29 mouse cellular contexts compared by ENCODE assay signal in the genomic region with DNA sequence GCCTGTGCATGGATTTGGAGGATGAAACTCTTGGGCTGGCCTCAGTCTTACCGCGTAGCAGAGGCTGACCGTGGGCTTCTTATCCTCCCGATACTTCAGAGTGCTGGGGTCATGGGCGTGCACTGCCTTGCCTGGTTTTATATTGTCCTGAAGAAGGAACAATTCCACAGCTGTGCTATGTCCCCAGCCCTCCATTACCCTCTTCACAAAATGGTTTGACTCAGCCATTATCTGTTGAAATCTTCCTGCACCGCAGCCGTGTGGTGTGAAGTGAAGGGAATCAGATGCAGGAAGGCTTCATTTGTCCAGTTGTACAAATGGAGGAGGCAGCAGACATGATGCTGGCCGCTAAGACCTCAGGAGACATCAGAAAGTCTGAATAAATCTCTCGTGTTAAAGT. TPM values are rescaled to one million over a fixed set of nuclear protein-coding genes. Genes with fewer than 3 reads are reported as not detected.
DNase-seq lines count a peak whose midpoint lies in the region; ATAC-seq and TF ChIP-seq lines count a peak whose summit lies in the region.
"Had no signal": no experiment of that assay in that cellular context is flagged by ENCODE, and none has a peak within 500 bp of the region (broad histone marks: within the 10 kb centered on the region; RNA-seq: fewer than 3 reads in every experiment).

No protein-coding gene starts in this region.

- peak; percentile 89 for ATAC-seq in lung, embryonic 15.5 days (ENCODE audit: borderline replicate concordance, extremely low read depth, low FRiP score, low TSS enrichment)
- no peak for ATAC-seq in granulocyte monocyte progenitor cell, adult 5-6 weeks (replicated peaks; ENCODE audit: poor library complexity, severe bottlenecking)
- ATAC-seq in forebrain, postnatal 0 days: no peak
- ATAC-seq: forebrain, embryonic 16.5 days had no signal

- intact Hi-C loops in heart, postnatal 14 days (cut with DNase I): loop anchor here (5.0 kb wide), 1 partner anchor 40 kb away; no protein-coding TSS in a partner anchor

- peaks cover 46% of the 10 kb centered on the region for H3K36me3 ChIP-seq in lung, embryonic 15.5 days
- peaks cover 76% of the 10 kb centered on the region for H3K36me3 ChIP-seq in forebrain, postnatal 0 days (ENCODE audit: insufficient read depth)

- H3K4me1 ChIP-seq in lung, embryonic 15.5 days: peaks cover 12% of the 10 kb centered on the region
- H3K4me1 ChIP-seq in forebrain, postnatal 0 days (ENCODE audit: insufficient read depth): no peaks in the 10 kb centered on the region
- H3K4me1 ChIP-seq: embryonic facial prominence, embryonic 12.5 days; embryonic facial prominence, embryonic 15.5 days; hindbrain, embryonic 15.5 days had no signal

- WGBS in lung, embryonic 15.5 days: 60% methylated on average over 9 of the region's 9 CpGs
- 90% methylated on average over 9 of the region's 9 CpGs for WGBS in forebrain, postnatal 0 days

- H3K4me2 ChIP-seq in lung, embryonic 15.5 days: no peak overlapping the region
- no peak overlapping the region for H3K4me2 ChIP-seq in forebrain, postnatal 0 days (ENCODE audit: low read depth)
- H3K4me2 ChIP-seq: embryonic facial prominence, embryonic 12.5 days; embryonic facial prominence, embryonic 15.5 days; heart, embryonic 13.5 days; hindbrain, embryonic 12.5 days; hindbrain, embryonic 15.5 days had no signal

- DNase-seq in heart, adult 11 months: peak; percentile 66
- no peak for DNase-seq in heart, postnatal 14 days
- DNase-seq in lung, postnatal 10 days: peak; percentile 62
- DNase-seq in lung, postnatal 36 days: peak; percentile 62
- no peak for DNase-seq in retina, postnatal 1 day
- DNase-seq in forebrain, postnatal 0 days: no peak
- DNase-seq: adrenal gland, adult 2 months; adrenal gland, postnatal 14 days; B cell, adult 2 months; cerebellum, adult 11 months; cerebellum, adult 2 months; cerebellum, adult 9-11 months; cerebellum, postnatal 25 days; gastrocnemius, adult 2 months; gastrocnemius, postnatal 14 days; heart, adult 2 months had no signal

- peak overlapping the region; percentile 47; the same call in 1 of the 2 replicates for H3K27ac ChIP-seq in lung, embryonic 15.5 days
- H3K27ac ChIP-seq in forebrain, postnatal 0 days (ENCODE audit: low read depth, low read length): no peak overlapping the region
- H3K27ac ChIP-seq: embryonic facial prominence, embryonic 12.5 days; embryonic facial prominence, embryonic 15.5 days; gastrocnemius, adult 2 months; heart, adult 2 months; heart, embryonic 10.5 days; heart, embryonic 13.5 days; hindbrain, embryonic 12.5 days; hindbrain, embryonic 15.5 days had no signal

- H3K27me3 ChIP-seq in lung, embryonic 15.5 days: no peaks in the 10 kb centered on the region
- no peaks in the 10 kb centered on the region for H3K27me3 ChIP-seq in forebrain, postnatal 0 days (ENCODE audit: insufficient read depth, low read length)
- H3K27me3 ChIP-seq: CH12.LX; embryonic facial prominence, embryonic 12.5 days; embryonic facial prominence, embryonic 15.5 days; heart, embryonic 13.5 days; hindbrain, embryonic 12.5 days; hindbrain, embryonic 15.5 days had no signal

- no peak overlapping the region for H3K4me3 ChIP-seq in lung, embryonic 15.5 days
- no peak overlapping the region for H3K4me3 ChIP-seq in forebrain, postnatal 0 days (ENCODE audit: low read depth, low read length)
- H3K4me3 ChIP-seq: embryonic facial prominence, embryonic 12.5 days; embryonic facial prominence, embryonic 15.5 days; gastrocnemius, adult 2 months; heart, adult 2 months; heart, embryonic 10.5 days; heart, embryonic 13.5 days; hindbrain, embryonic 12.5 days; hindbrain, embryonic 15.5 days had no signal

- H3K9me3 ChIP-seq in lung, embryonic 15.5 days: no peaks in the 10 kb centered on the region
- H3K9me3 ChIP-seq in forebrain, postnatal 0 days (ENCODE audit: low read length): no peaks in the 10 kb centered on the region
- H3K9me3 ChIP-seq: embryonic facial prominence, embryonic 12.5 days; embryonic facial prominence, embryonic 15.5 days; G1E; heart, embryonic 10.5 days; heart, embryonic 13.5 days; hindbrain, embryonic 12.5 days; hindbrain, embryonic 15.5 days had no signal

- no peak overlapping the region for H3K9ac ChIP-seq in lung, embryonic 15.5 days
- H3K9ac ChIP-seq in forebrain, postnatal 0 days: no peak overlapping the region
- H3K9ac ChIP-seq: embryonic facial prominence, embryonic 12.5 days; embryonic facial prominence, embryonic 15.5 days; heart, embryonic 13.5 days; hindbrain, embryonic 12.5 days; hindbrain, embryonic 15.5 days had no signal

- no peak for TF ChIP-seq CTCF in forebrain, postnatal 0 days (IDR thresholded peaks at IDR 0.05; ENCODE audit: low read depth)

RNA-seq across cellular contexts. Expression of gene Armc10, which starts 11.3 kb away (rescaled TPM):
- 10 to 100 TPM in 1 of 2 experiments, 1 to 10 TPM in 1; 9.9 to 10.1 TPM for total RNA-seq in heart, postnatal 14 days (2021)
- polyA plus RNA-seq in lung, embryonic 15.5 days (2015; fragmentation: Nextera tagmentation; extraction: Ambion mirVana): 41.8 and 42.8 TPM in 2 replicates
- total RNA-seq in granulocyte monocyte progenitor cell, adult 5-6 weeks (2014; fragmentation: Nextera tagmentation): 34.9 and 40.4 TPM in 2 replicates
- 49.4 and 51.5 TPM in 2 replicates for total RNA-seq in granulocyte monocyte progenitor cell, adult 5-6 weeks (2017)
- 108 and 118 TPM in 2 replicates for total RNA-seq in forebrain, postnatal 0 days (2014; rRNA removed)
- 48.8 and 51.0 TPM in 2 replicates for polyA plus RNA-seq in forebrain, postnatal 0 days (2015; fragmentation: Nextera tagmentation; extraction: Ambion mirVana)

RNA-seq across cellular contexts. Expression of gene Fbxl13, which starts 11.5 kb away (rescaled TPM):
- under 1 TPM; 0.14 to 0.15 TPM for total RNA-seq in heart, postnatal 14 days (2021)
- 0.72 and 0.91 TPM in 2 replicates for polyA plus RNA-seq in lung, embryonic 15.5 days (2015; fragmentation: Nextera tagmentation; extraction: Ambion mirVana)
- total RNA-seq in granulocyte monocyte progenitor cell, adult 5-6 weeks (2014; fragmentation: Nextera tagmentation): not detected in 2 replicates
- total RNA-seq in granulocyte monocyte progenitor cell, adult 5-6 weeks (2017): 0.43 TPM in 1 of 2 replicates, not detected in the other
- 0.29 and 0.46 TPM in 2 replicates for total RNA-seq in forebrain, postnatal 0 days (2014; rRNA removed)
- 0.43 and 0.46 TPM in 2 replicates for polyA plus RNA-seq in forebrain, postnatal 0 days (2015; fragmentation: Nextera tagmentation; extraction: Ambion mirVana)
- total RNA-seq: heart, adult 2 months; heart, postnatal 25 days; hematopoietic stem cell, adult 5-6 weeks had no signal
- polyA plus RNA-seq: G1E had no signal

RNA-seq across cellular contexts. Expression of gene Napepld, which starts 44.3 kb away (rescaled TPM):
- total RNA-seq in heart, postnatal 14 days (2021): 1 to 10 TPM; 4.0 to 4.3 TPM
- 4.0 and 4.9 TPM in 2 replicates for polyA plus RNA-seq in lung, embryonic 15.5 days (2015; fragmentation: Nextera tagmentation; extraction: Ambion mirVana)
- total RNA-seq in granulocyte monocyte progenitor cell, adult 5-6 weeks (2014; fragmentation: Nextera tagmentation): 5.7 and 7.2 TPM in 2 replicates
- total RNA-seq in granulocyte monocyte progenitor cell, adult 5-6 weeks (2017): 2.8 and 4.1 TPM in 2 replicates
- 2.7 and 3.7 TPM in 2 replicates for total RNA-seq in forebrain, postnatal 0 days (2014; rRNA removed)
- polyA plus RNA-seq in forebrain, postnatal 0 days (2015; fragmentation: Nextera tagmentation; extraction: Ambion mirVana): 1.1 TPM in 2 replicates

Comparison
In these comparisons a context has a peak if more than half of its experiments do, and no peak if none do; other contexts are left out.
1. DNase-seq: peak in heart, adult 11 months (single experiment), lung, postnatal 10 days (single experiment) and lung, postnatal 36 days (single experiment); none in heart, postnatal 14 days (0 of 2), retina, postnatal 1 day (single experiment) and forebrain, postnatal 0 days (single experiment).